In the genomic region with DNA sequence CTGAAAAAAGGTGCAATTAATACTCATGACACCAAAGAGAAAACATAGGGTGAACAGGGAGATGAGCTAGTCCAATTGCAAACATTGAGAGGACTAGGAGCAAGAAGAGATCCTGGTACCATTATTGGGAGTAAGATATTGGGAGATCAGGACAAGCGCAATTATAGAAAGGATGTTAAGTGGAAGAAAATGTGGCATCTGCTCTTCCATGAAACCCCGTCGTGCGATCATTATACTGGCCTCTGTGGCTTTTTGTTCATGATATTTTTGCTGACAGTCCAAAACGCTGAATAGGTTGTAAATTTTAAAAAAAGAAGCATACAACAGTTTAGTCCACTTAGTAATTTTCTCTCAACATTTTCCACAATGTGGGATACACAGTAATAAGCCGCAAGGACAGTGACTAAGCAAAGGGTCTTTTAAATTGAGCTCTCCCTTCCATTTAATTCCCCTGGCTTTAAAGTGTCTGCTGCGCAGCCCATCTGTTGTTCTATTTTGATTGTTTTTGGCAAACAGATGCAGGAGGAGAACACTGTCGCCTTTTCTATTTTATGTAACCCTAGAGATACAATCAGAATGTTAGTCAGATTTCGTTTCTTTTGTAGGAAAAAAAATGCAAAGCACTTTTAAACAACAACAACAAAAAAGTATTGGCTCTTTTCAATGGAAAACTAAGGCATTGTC, we compare ENCODE assay signal across 23 mouse cellular contexts.
DNase-seq lines count a peak whose midpoint lies in the region; ATAC-seq and TF ChIP-seq lines count a peak whose summit lies in the region.
"Had no signal": no experiment of that assay in that cellular context is flagged by ENCODE, and none has a peak within 500 bp of the region (broad histone marks: within the 10 kb centered on the region; RNA-seq: fewer than 3 reads in every experiment).

No protein-coding gene starts in this region.

- no peaks in the 10 kb centered on the region for H3K36me3 ChIP-seq in neural tube, embryonic 15.5 days
- H3K36me3 ChIP-seq: embryonic facial prominence, embryonic 10.5 days; forebrain, embryonic 15.5 days; heart, embryonic 13.5 days; intestine, embryonic 15.5 days; limb, embryonic 10.5 days; liver, embryonic 12.5 days; midbrain, embryonic 15.5 days had no signal

- WGBS in neural tube, embryonic 15.5 days, result 52% methylated on average over 9 of the region's 9 CpGs

- H3K4me3 ChIP-seq in neural tube, embryonic 15.5 days (replicated peaks), result no peak overlapping the region
- H3K4me3 ChIP-seq: embryonic facial prominence, embryonic 10.5 days; forebrain, embryonic 15.5 days; heart, embryonic 13.5 days; intestine, embryonic 15.5 days; limb, embryonic 10.5 days; liver, embryonic 12.5 days; midbrain, embryonic 15.5 days had no signal

- peak; percentile 59 to 81 for DNase-seq in layer of hippocampus, adult 18-20 months (ENCODE audit: low spot score in 2 of 2)
- DNase-seq in layer of hippocampus, postnatal 25 days (ENCODE audit: extremely low spot score in 1 of 2, low spot score in 1 of 2), result no peak
- peak; percentile 38 for DNase-seq in brain, embryonic 14.5 days (ENCODE audit: low read depth)
- DNase-seq in cerebellum, adult 11-12 months, result peak; percentile 78
- peak; percentile 56 to 66 for DNase-seq in cerebellum, postnatal 25 days
- DNase-seq in urinary bladder, postnatal 25 days (ENCODE audit: low spot score), result no peak
- DNase-seq in liver, result no peak
- DNase-seq: heart, adult 11 months; heart, postnatal 4 days; lung, embryonic 14.5 days; right cerebral cortex, adult 18-20 months; spleen, adult 18-20 months; thymus, postnatal 14 days had no signal

- H3K27me3 ChIP-seq in neural tube, embryonic 15.5 days (replicated peaks), result no peaks in the 10 kb centered on the region
- H3K27me3 ChIP-seq: forebrain, embryonic 15.5 days; heart, embryonic 13.5 days; intestine, embryonic 15.5 days; liver, embryonic 12.5 days; midbrain, embryonic 15.5 days had no signal

- TF ChIP-seq POLR2A in brain, embryonic 14.5 days (IDR thresholded peaks at IDR 0.05; ENCODE audit: borderline replicate concordance, extremely low read depth, insufficient read depth, insufficient read length, poor library complexity, severe bottlenecking), result no peak

- H3K9me3 ChIP-seq in neural tube, embryonic 15.5 days (replicated peaks), result no peaks in the 10 kb centered on the region
- H3K9me3 ChIP-seq: embryonic facial prominence, embryonic 10.5 days; forebrain, embryonic 15.5 days; heart, embryonic 13.5 days; intestine, embryonic 15.5 days; limb, embryonic 10.5 days; liver, embryonic 12.5 days; midbrain, embryonic 15.5 days had no signal

- H3K9ac ChIP-seq in neural tube, embryonic 15.5 days (replicated peaks), result no peak overlapping the region
- H3K9ac ChIP-seq: forebrain, embryonic 15.5 days; heart, embryonic 13.5 days; intestine, embryonic 15.5 days; liver, embryonic 12.5 days; lung, embryonic 14.5 days; midbrain, embryonic 15.5 days had no signal

- H3K4me2 ChIP-seq in neural tube, embryonic 15.5 days, result no peak overlapping the region
- H3K4me2 ChIP-seq: forebrain, embryonic 15.5 days; heart, embryonic 13.5 days; intestine, embryonic 15.5 days; liver, embryonic 12.5 days; lung, embryonic 14.5 days; midbrain, embryonic 15.5 days had no signal

- ATAC-seq in neural tube, embryonic 15.5 days (ENCODE audit: low FRiP score), result no peak
- ATAC-seq: activated CD4-positive, CD25-positive, alpha-beta regulatory T cell, adult 4 months; forebrain, embryonic 15.5 days; intestine, embryonic 15.5 days; liver, embryonic 12.5 days; midbrain, embryonic 15.5 days; Patski had no signal

- H3K27ac ChIP-seq in neural tube, embryonic 15.5 days (replicated peaks), result no peak overlapping the region; the same call in 1 of the 2 replicates
- H3K27ac ChIP-seq: embryonic facial prominence, embryonic 10.5 days; forebrain, embryonic 15.5 days; heart, embryonic 13.5 days; intestine, embryonic 15.5 days; limb, embryonic 10.5 days; liver, embryonic 12.5 days; midbrain, embryonic 15.5 days had no signal

- no peaks in the 10 kb centered on the region for H3K4me1 ChIP-seq in neural tube, embryonic 15.5 days
- H3K4me1 ChIP-seq: embryonic facial prominence, embryonic 10.5 days; forebrain, embryonic 15.5 days; heart, embryonic 13.5 days; intestine, embryonic 15.5 days; limb, embryonic 10.5 days; liver, embryonic 12.5 days; midbrain, embryonic 15.5 days had no signal

- no peak for TF ChIP-seq CTCF in brain, embryonic 14.5 days (IDR thresholded peaks at IDR 0.05; ENCODE audit: borderline replicate concordance, extremely low read depth, insufficient read depth, insufficient read length)

Comparison
In these comparisons a context has a peak if more than half of its experiments do, and no peak if none do; other contexts are left out.
1. DNase-seq: peak in layer of hippocampus, adult 18-20 months (2 of 2), brain, embryonic 14.5 days (single experiment), cerebellum, adult 11-12 months (single experiment) and cerebellum, postnatal 25 days (2 of 2); none in layer of hippocampus, postnatal 25 days (0 of 2), urinary bladder, postnatal 25 days (single experiment) and liver (single experiment).